Mouse (Mus musculus) forebrain, embryonic 11.5 days (tissue): Measurements from ENCODE around the gene Ulk4. TPM values are rescaled to one million over a fixed set of nuclear protein-coding genes. Genes with fewer than 3 reads are reported as not detected.

Source experiments
- ATAC-seq: fragments of 200-750 bp; cut with Nextera tagmentation; replicated peaks from 2 replicates; pipeline ENCODE4 v1.8.0; 2017; ENCODE audit warnings: moderate TSS enrichment; ENCODE audit not compliant: low FRiP score
- DNase-seq: peaks from one replicate; pipeline ENCODE4 v3.0.0-alpha.2; 2017; ENCODE audit warnings: low spot score
- H3K27ac ChIP-seq: fragments of 300-500 bp; sonication (generic); 2 replicates; pipeline ENCODE4 v1.5.1; 2014; ENCODE audit warnings: low read depth, low read length
- H3K27me3 ChIP-seq: fragments of 300-500 bp; sonication (generic); 2 replicates; pipeline ENCODE4 v1.6.1; 2014; ENCODE audit warnings: mild to moderate bottlenecking, low read length, mixed read lengths; ENCODE audit not compliant: control insufficient read depth, insufficient read depth
- H3K36me3 ChIP-seq: fragments of 300-500 bp; sonication (generic); 2 replicates; pipeline ENCODE4 v1.6.1; 2014; ENCODE audit warnings: mild to moderate bottlenecking, low read length, moderate library complexity, mixed read lengths; ENCODE audit not compliant: control insufficient read depth, insufficient read depth
- H3K4me1 ChIP-seq: fragments of 300-500 bp; sonication (generic); replicated peaks from 2 replicates; pipeline ENCODE4 v1.6.1; 2014; ENCODE audit warnings: low read length, mixed read lengths; ENCODE audit not compliant: control insufficient read depth, insufficient read depth
- H3K4me2 ChIP-seq: fragments of 300-500 bp; sonication (generic); 2 replicates; pipeline ENCODE4 v1.6.1; 2014; ENCODE audit warnings: low read depth, mild to moderate bottlenecking, low read length, moderate library complexity, mixed read lengths; ENCODE audit not compliant: severe bottlenecking
- H3K4me3 ChIP-seq: fragments of 300-500 bp; sonication (generic); 2 replicates; pipeline ENCODE4 v1.5.1; 2014; ENCODE audit warnings: low read depth, low read length
- H3K9ac ChIP-seq: fragments of 300-500 bp; sonication (generic); 2 replicates; pipeline ENCODE4 v1.6.1; 2014; ENCODE audit warnings: low read length
- H3K9me3 ChIP-seq: fragments of 300-500 bp; sonication (generic); 2 replicates; pipeline ENCODE4 v1.6.1; 2016; ENCODE audit warnings: low read length, mixed read lengths; ENCODE audit not compliant: control insufficient read depth
- WGBS: fragments of 180-500 bp; shearing (Covaris S2); extraction: QIAGEN DNeasy Blood & Tissue Kit; methylation state at CpG from one replicate; pipeline ENCODE4 v1.1.7; 2014; 5-methylcytosine and 5-hydroxymethylcytosine counted together
- polyA plus RNA-seq: library from polyadenylated mRNA; unstranded; fragments of >200 nt; fragmentation: Nextera tagmentation; extraction: Ambion mirVana; gene quantifications from 2 replicates; pipeline ENCODE4 v1.2.1, GENCODE M21; 2014

The Ulk4 gene
- polyA plus RNA-seq, 1 experiment from 2014 or later, result 163 TPM

GRCm38 (mm10) chr9:121148602-121149001, 128.4 kb downstream of the Ulk4 start:
- Histone ChIP-seq H3K27ac (no peak overlapping the region), H3K9me3 (no peaks in the 10 kb centered on the region), H3K4me2 (no peak overlapping the region), H3K4me1 (peaks cover 3% of the 10 kb centered on the region; the same call in 1 of the 2 replicates), H3K27me3 (no peaks in the 10 kb centered on the region), H3K36me3 (no peaks in the 10 kb centered on the region), H3K9ac (no peak overlapping the region), H3K4me3 (no peak overlapping the region)
- DNase-seq, result no peak
- ATAC-seq, result no peak
- WGBS, result 13% methylated on average over 3 of the region's 3 CpGs

DNA sequence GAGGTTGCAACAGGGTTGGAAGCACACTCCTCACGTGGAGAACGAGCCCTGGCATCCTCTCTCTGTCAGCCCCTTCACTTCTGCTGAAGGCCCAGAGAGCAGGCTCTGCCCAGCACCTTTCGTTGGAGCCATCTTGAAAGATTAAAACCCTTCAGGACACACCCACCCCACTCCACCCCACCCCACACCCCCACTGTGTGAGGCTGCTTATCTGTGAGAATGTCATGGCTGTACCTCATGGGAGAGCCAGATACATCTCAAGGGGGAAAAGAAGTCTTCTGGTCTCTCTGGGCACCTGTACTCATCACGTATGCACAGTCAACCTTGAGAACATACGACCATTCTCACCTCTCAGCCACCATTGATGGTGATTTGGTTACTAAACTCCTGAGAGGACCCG, 133.8 kb downstream of the Ulk4 start:
- H3K9ac ChIP-seq, result no peak overlapping the region
- H3K4me3 ChIP-seq, result no peak overlapping the region
- no peak for ATAC-seq
- H3K36me3 ChIP-seq, result no peaks in the 10 kb centered on the region
- DNase-seq, result no peak
- no peak overlapping the region for H3K27ac ChIP-seq
- H3K4me2 ChIP-seq, result no peak overlapping the region
- WGBS, result 89% methylated on average over 6 of the region's 6 CpGs
- H3K27me3 ChIP-seq, result no peaks in the 10 kb centered on the region
- H3K4me1 ChIP-seq, result no peaks in the 10 kb centered on the region; the same call in 1 of the 2 replicates
- H3K9me3 ChIP-seq, result no peaks in the 10 kb centered on the region

- Histone ChIP-seq H3K9ac (no peak overlapping the region), H3K27me3 (no peaks in the 10 kb centered on the region), H3K4me1 (no peaks in the 10 kb centered on the region), H3K4me2 (no peak overlapping the region), H3K4me3 (no peak overlapping the region), H3K9me3 (no peaks in the 10 kb centered on the region), H3K36me3 (no peaks in the 10 kb centered on the region), H3K27ac (no peak overlapping the region)
- ATAC-seq (no peak), DNase-seq (no peak)
- WGBS, result 84% methylated on average over 6 of the region's 6 CpGs
Measured at GRCm38 (mm10) chr9:121132549-121132948, 144.4 kb downstream of the Ulk4 start.

- no peak overlapping the region for H3K4me3 ChIP-seq
- no peak overlapping the region for H3K4me2 ChIP-seq
- no peaks in the 10 kb centered on the region for H3K4me1 ChIP-seq
- no peaks in the 10 kb centered on the region for H3K27me3 ChIP-seq
- no peak for DNase-seq
- H3K36me3 ChIP-seq, result no peaks in the 10 kb centered on the region
- H3K9me3 ChIP-seq, result no peaks in the 10 kb centered on the region
- H3K27ac ChIP-seq, result no peak overlapping the region
- 82% methylated on average over 2 of the region's 2 CpGs for WGBS
- no peak for ATAC-seq
- no peak overlapping the region for H3K9ac ChIP-seq
Measured at GRCm38 (mm10) chr9:121129533-121129932, 147.5 kb downstream of the Ulk4 start.

DNA sequence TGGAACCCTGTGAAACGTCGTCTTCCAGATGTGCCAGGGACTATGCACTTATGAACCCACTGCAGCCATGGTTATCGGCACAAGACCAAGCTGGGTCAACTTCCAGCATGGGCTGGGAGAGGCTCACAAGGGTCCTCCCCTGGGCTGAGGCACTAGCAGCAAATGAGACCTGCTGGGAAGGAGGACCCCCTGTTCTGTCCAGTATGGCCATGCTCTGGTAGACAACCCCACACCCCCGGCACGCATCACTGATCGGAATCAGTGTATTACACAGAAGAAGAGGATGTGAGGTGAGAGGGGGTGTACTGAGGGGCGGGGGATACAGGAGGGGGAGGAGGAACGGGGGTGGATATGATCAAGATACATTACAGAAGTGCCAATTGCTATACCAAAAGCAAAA, 148.1 kb downstream of the Ulk4 start:
- no peak overlapping the region for H3K27ac ChIP-seq
- H3K4me1 ChIP-seq, result no peaks in the 10 kb centered on the region
- no peaks in the 10 kb centered on the region for H3K27me3 ChIP-seq
- 90% methylated on average over 8 of the region's 8 CpGs for WGBS
- no peaks in the 10 kb centered on the region for H3K36me3 ChIP-seq
- no peak overlapping the region for H3K4me2 ChIP-seq
- no peak overlapping the region for H3K9ac ChIP-seq
- ATAC-seq (no peak), DNase-seq (no peak)
- H3K4me3 ChIP-seq, result no peak overlapping the region
- no peaks in the 10 kb centered on the region for H3K9me3 ChIP-seq

DNA sequence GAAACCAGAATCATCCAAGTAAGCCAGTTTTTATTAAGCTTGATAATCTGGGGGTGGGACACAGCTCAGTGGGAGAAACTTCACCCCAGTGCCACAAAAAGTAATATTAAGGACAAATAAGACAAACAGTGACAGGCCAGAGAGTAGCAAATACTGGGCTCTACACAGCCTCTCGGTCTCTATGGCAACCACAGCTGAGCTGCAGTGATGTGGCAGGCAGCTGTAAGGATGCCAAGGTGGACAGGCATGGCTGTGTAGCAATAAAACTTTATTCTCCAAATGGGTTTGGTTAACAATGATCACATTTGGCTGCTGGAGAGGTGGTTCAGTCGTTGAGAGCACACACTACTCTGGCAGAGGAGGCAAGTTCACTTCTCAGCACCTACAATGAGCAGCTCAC, 150.0 kb downstream of the Ulk4 start:
- Histone ChIP-seq H3K9me3 (no peaks in the 10 kb centered on the region), H3K36me3 (no peaks in the 10 kb centered on the region), H3K4me3 (no peak overlapping the region), H3K4me1 (no peaks in the 10 kb centered on the region), H3K27me3 (no peaks in the 10 kb centered on the region), H3K4me2 (no peak overlapping the region), H3K9ac (no peak overlapping the region), H3K27ac (no peak overlapping the region)
- WGBS, result 77% methylated on average over 2 of the region's 2 CpGs
- ATAC-seq (no peak), DNase-seq (no peak)

DNA sequence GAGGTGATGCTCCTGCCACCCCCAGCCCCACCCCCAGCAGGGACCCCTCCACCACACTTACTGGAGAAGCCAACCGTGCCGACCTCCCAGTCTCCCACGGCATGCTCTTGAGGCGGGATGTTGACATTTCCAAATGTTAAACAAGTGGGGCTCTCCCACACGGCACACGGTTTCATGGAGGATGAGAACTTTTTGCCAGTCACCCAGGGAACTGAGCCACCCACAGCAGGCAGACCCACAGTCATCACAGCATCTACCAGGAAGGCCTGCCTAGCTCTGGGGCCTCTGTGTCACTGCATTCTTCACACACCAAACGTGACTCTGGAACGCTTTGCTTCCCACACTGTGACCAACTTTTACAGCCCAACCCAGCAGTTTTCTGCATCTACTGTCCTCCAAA, 152.3 kb downstream of the Ulk4 start:
- 87% methylated on average over 8 of the region's 8 CpGs for WGBS
- Histone ChIP-seq H3K4me3 (no peak overlapping the region), H3K4me2 (no peak overlapping the region), H3K27ac (no peak overlapping the region), H3K27me3 (no peaks in the 10 kb centered on the region), H3K9me3 (no peaks in the 10 kb centered on the region), H3K36me3 (no peaks in the 10 kb centered on the region), H3K4me1 (no peaks in the 10 kb centered on the region), H3K9ac (no peak overlapping the region)
- no peak for DNase-seq
- no peak for ATAC-seq

DNA sequence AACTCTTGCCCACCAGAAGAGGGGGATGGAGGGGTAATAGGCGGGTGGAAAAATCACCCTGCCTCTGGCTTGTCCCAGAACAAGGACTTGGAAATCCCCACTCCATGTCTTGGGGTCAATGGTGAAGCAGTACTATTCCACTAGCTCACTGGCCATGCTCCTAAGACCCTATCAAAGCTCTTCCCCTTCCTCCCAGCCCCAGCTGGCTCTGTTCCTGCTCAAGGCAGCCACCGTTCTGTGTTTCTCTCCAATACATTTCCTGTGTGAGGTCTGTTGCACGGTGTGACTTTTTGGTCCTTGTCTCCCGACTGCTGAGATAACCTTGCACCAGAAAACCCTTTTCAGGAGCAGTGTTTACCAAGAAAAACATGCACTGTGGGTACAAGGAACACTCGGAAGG, 155.0 kb downstream of the Ulk4 start:
- Histone ChIP-seq H3K9me3 (no peaks in the 10 kb centered on the region), H3K4me1 (no peaks in the 10 kb centered on the region), H3K27me3 (no peaks in the 10 kb centered on the region), H3K9ac (no peak overlapping the region), H3K4me2 (no peak overlapping the region), H3K27ac (no peak overlapping the region), H3K4me3 (no peak overlapping the region), H3K36me3 (no peaks in the 10 kb centered on the region)
- 81% methylated on average over 5 of the region's 5 CpGs for WGBS
- no peak for ATAC-seq
- DNase-seq, result no peak

- WGBS, result 90% methylated on average over 4 of the region's 4 CpGs
- ATAC-seq (no peak), DNase-seq (no peak)
- Histone ChIP-seq H3K27ac (no peak overlapping the region), H3K27me3 (no peaks in the 10 kb centered on the region), H3K36me3 (no peaks in the 10 kb centered on the region), H3K9ac (no peak overlapping the region), H3K4me2 (no peak overlapping the region), H3K9me3 (no peaks in the 10 kb centered on the region), H3K4me3 (no peak overlapping the region), H3K4me1 (no peaks in the 10 kb centered on the region)
Measured at GRCm38 (mm10) chr9:121117936-121118335, 159.1 kb downstream of the Ulk4 start.
